Mouse (Mus musculus) layer of hippocampus, adult 2 months (tissue): ENCODE data around the gene Btg3. TPM values are rescaled to one million over a fixed set of nuclear protein-coding genes. Genes with fewer than 3 reads are reported as not detected.

ENCODE experiments used
- DNase-seq, 2 experiments: peaks; one replicate each; pipeline ENCODE4 v3.0.0; 2022; ENCODE audit warnings: low spot score in 2 of 2
- H3K27ac ChIP-seq: fragments of 200-600 bp; 2 replicates; pipeline ENCODE4 v1.8.1; 2022
- H3K4me3 ChIP-seq: fragments of 200-600 bp; 2 replicates; pipeline ENCODE4 v1.8.1; 2022; ENCODE audit warnings: mild to moderate bottlenecking
- CTCF ChIP-seq: fragments of 200-600 bp; conservative IDR thresholded peaks from 2 replicates; pipeline ENCODE4 v1.8.1; 2022; ENCODE audit warnings: antibody characterized with exemption, mild to moderate bottlenecking, moderate library complexity
- long read RNA-seq, 2 experiments: library from polyadenylated mRNA; stranded (forward); transcript quantifications; one replicate each; pipeline ENCODE4 v2.0.0; 2021; ENCODE audit warnings: borderline mapping rate in 2 of 2
- total RNA-seq, 2 experiments: library from RNA; stranded (reverse); gene quantifications; 2 replicates each; pipeline ENCODE4 v1.2.3; 2021

The Btg3 gene
- total RNA-seq = 10 to 100 TPM; 16.5 to 17.7 TPM
- long read RNA-seq, experiment 1, transcript Btg3-201 (5 exons, 1,414 nt) = major isoform, 15 of 19 reads
- long read RNA-seq, experiment 1, partial matches to known transcripts = 0 of 19 reads
- long read RNA-seq, experiment 1, other reads (novel, unspliced or antisense) = 4 of 19 reads
- long read RNA-seq, experiment 2, transcript Btg3-201 (5 exons, 1,414 nt) = major isoform, 36 of 42 reads
- long read RNA-seq, experiment 2, partial matches to known transcripts = 5 of 42 reads
- long read RNA-seq, experiment 2, other reads (novel, unspliced or antisense) = 1 of 42 reads

DNA sequence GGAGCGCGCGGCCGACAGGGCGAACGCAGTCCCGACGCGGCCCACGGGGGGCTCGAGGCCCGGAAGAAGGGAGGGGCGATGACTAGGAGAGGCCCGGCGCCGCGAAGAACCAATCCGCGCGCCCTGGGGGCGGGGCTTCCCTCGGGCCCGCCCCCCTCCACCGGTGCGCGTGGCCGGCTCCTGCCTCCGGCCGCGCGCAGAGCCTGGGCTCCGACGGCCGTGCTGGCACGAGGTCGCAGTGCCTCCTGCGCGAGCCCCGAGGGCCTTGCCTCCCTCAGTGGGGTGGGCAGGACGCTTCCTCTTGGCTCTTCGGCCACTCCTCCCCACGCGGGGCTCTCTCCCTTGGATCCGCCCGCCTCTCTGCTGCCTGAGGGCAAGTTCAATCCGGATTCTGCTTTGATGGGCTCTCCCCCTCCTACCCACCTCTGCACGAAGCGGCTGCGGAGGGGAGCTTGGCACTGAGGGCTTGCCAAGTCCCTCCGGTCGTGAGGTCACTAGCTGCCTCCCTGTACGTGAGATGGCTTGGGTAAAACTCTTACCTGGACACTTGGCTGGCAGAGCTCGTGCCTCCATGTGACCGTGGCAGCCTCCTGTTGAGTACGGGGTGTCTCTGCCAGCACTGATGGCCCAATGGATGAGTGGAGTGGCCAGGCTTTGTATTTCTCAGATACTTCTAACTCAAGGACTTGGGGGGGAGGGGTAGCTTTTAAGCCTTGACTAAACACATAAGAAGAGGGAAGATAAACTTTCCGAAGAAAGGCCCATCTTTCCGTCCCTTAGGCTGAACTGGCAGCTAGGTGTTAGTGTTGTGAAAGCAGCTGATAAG, at the start of gene Btg3:
Gene Btg3 (minus strand): TSS at position 448 of the 826 bp plus-strand sequence.
- H3K27ac ChIP-seq = peak within 1 kb of the TSS; percentile 84
- TF ChIP-seq CTCF = no peak
- H3K4me3 ChIP-seq = peak within 1 kb of the TSS; percentile 88
- DNase-seq = peak; percentile 74 to 85

GRCm38 (mm10) chr16:78417733-78418132, 40.7 kb upstream of the Btg3 start:
- no peak for TF ChIP-seq CTCF
- no peak for DNase-seq
- Histone ChIP-seq H3K4me3 (no peak overlapping the region), H3K27ac (no peak overlapping the region)

- H3K4me3 ChIP-seq = no peak overlapping the region
- no peak for TF ChIP-seq CTCF
- no peak for DNase-seq
- H3K27ac ChIP-seq = no peak overlapping the region
These were observed 39.5 kb upstream of the Btg3 start for GRCm38 (mm10) chr16:78416500-78416899.

- H3K27ac ChIP-seq = no peak overlapping the region
- no peak overlapping the region for H3K4me3 ChIP-seq
- no peak for DNase-seq
- no peak for TF ChIP-seq CTCF
These were observed 33.0 kb upstream of the Btg3 start for GRCm38 (mm10) chr16:78409991-78410390.

DNA sequence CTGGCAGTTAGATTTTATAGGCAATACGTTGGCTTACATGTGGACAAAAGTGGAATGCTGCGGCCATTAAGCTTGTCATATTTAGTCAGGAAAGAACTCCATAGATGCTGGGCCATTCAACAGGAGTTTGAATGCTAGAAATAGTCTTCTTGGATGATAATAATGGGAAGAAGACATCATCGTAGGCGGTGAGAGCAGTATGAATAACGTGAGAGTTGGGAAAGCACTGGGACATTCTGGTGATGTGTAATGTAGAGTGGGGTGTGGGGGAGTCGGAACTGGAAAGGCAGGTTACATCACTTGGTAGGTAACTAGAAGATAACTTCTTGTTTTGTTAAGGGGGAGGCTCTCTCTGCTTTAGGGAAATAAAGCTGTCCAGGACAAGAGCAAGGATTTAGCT, 30.9 kb upstream of the Btg3 start:
- Histone ChIP-seq H3K4me3 (no peak overlapping the region), H3K27ac (no peak overlapping the region)
- DNase-seq = no peak
- no peak for TF ChIP-seq CTCF

DNA sequence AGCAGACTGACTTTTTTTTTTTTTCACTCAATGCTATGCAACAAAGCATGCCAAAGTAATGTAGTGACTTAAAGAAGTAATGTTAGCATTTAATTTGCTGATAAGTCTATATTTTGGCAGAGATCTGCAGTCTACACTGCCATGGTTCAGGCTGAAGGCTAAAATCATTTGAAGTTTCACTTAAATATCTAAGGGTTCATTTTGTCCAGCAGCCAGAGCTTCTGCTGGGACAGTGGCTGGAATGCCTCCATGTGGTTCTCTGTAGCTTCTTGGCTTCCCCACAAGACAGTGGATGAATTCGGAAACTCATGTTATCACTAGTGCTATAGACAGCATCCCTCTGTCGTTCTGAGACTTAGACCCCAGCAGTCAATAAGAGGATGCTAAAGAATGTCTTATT, 29.7 kb upstream of the Btg3 start:
- H3K4me3 ChIP-seq = no peak overlapping the region
- no peak for TF ChIP-seq CTCF
- H3K27ac ChIP-seq = no peak overlapping the region
- DNase-seq = no peak

- no peak overlapping the region for H3K4me3 ChIP-seq
- no peak for TF ChIP-seq CTCF
- H3K27ac ChIP-seq = no peak overlapping the region
- DNase-seq = no peak
These were observed 25.3 kb upstream of the Btg3 start for GRCm38 (mm10) chr16:78402316-78402715.

- no peak for DNase-seq
- Histone ChIP-seq H3K27ac (no peak overlapping the region), H3K4me3 (no peak overlapping the region)
- no peak for TF ChIP-seq CTCF
These were observed 22.4 kb upstream of the Btg3 start for GRCm38 (mm10) chr16:78399423-78399822.

- H3K4me3 ChIP-seq = no peak overlapping the region
- DNase-seq = no peak
- no peak for TF ChIP-seq CTCF
- no peak overlapping the region for H3K27ac ChIP-seq
These were observed 21.7 kb upstream of the Btg3 start for GRCm38 (mm10) chr16:78398734-78399133.

DNA sequence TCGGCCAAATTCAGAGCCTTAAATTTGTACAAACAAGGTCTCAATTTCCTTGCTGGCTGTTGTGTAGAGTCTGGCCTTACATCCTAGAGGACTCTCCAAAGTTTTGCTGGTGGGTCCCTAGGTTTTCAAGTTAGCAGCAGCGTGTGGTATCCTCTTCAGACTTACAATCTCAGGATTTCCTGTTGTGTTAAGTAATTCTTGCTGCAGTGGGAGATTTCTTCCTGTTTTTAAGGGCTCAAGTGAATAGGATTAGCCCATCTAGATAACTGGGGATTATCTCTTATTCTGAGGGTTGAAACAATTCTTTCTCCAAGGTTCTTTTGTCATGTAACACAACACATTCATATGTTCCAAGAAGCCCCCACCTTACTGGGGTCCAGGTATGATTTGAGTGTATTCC, 14.4 kb upstream of the Btg3 start:
- no peak for DNase-seq
- TF ChIP-seq CTCF = no peak
- H3K4me3 ChIP-seq = no peak overlapping the region
- no peak overlapping the region for H3K27ac ChIP-seq

GRCm38 (mm10) chr16:78389986-78390385, 13.0 kb upstream of the Btg3 start:
- no peak overlapping the region for H3K4me3 ChIP-seq
- DNase-seq = no peak
- H3K27ac ChIP-seq = no peak overlapping the region
- no peak for TF ChIP-seq CTCF

DNA sequence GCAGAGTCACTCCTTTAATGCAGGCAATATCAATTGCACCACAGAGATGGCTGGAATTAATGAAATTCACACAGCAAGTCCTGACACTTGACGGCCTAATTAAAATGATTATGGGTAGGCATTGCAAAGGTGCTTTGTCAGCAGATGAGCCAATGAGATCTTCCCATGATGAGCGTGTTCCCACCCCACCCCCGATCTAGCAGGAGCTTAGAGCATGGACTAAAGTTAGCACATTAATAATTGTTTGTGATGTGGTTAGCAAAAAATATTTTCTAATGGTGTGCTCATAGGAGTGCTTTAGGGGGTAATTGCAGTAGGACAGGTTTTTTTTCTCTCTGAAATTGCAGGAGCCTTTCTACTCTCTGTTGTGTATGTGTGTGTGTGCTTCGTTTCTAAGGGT, 12.1 kb upstream of the Btg3 start:
- H3K4me3 ChIP-seq = no peak overlapping the region
- H3K27ac ChIP-seq = no peak overlapping the region
- TF ChIP-seq CTCF = no peak
- no peak for DNase-seq

GRCm38 (mm10) chr16:78378493-78378892, 1.5 kb upstream of the Btg3 start:
- no peak for TF ChIP-seq CTCF
- Histone ChIP-seq H3K27ac (no peak overlapping the region), H3K4me3 (no peak overlapping the region)
- no peak for DNase-seq
